ENCODE assay signal across 8 mouse cellular contexts in the genomic region with DNA sequence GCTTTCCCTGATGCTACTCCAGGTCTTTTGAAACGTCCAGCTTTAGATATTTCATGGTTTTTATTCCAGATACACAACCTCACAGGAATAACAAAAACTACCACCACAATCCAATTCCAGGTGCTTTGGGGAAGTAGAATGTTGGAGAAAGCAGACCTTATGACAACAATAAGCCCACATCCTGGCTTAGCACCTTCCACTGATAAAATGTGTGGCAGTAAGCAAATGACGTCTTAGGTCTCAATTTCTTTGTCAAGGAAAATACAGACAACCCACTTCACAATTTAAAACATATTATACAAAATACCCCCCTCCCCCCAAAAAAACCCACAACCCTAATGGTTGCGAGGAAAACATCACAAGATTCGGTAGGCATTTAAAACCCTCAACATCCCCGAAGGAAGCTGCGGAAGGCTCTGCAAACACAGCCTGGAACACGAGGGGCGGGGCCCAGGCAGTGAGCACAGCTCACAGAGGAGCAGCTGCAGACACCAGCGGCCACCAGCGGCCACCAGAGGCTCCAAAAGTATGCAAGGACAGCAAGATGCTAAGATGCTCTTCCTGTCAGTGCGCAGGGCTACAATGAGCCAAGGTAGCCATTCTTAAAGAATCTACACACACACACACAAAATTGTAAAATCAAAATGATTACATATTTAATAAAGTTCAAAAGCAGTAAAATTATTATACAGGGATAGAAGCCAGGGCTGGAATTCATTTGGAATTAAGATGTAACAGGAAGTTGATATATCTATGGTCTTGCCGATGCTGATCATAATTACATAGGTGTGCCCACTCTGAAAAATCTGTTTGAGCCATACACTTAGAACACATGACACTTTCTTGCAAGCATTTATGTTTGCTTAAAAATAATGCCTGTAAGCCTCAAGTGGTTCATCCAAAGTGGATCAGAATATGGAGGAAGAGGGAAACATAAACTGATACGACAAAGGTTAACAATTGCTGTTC. TPM values are rescaled to one million over a fixed set of nuclear protein-coding genes. Genes with fewer than 3 reads are reported as not detected.
A peak's percentile ranks its signal among the peaks of the same experiment; 100 is the strongest.
DNase-seq lines count a peak whose midpoint lies in the region; ATAC-seq lines count a peak whose summit lies in the region.

No protein-coding gene starts in this region.

- no peaks in the 10 kb centered on the region for H3K36me3 ChIP-seq in embryonic facial prominence, embryonic 15.5 days
- H3K36me3 ChIP-seq in megakaryocyte, embryonic 14.5 days (replicated peaks; ENCODE audit: low read length), result no peaks in the 10 kb centered on the region

- H3K4me3 ChIP-seq in embryonic facial prominence, embryonic 15.5 days (replicated peaks), result no peak overlapping the region
- H3K4me3 ChIP-seq in megakaryocyte, embryonic 14.5 days (replicated peaks), result peak overlapping the region; percentile 23

- no peaks in the 10 kb centered on the region for H3K27me3 ChIP-seq in embryonic facial prominence, embryonic 15.5 days
- peaks cover 15% of the 10 kb centered on the region for H3K27me3 ChIP-seq in megakaryocyte, embryonic 14.5 days (replicated peaks)

- DNase-seq in A20 (ENCODE audit: low read depth, low spot score), result peak; percentile 59
- peak; percentile 8 for DNase-seq in NIH3T3 (ENCODE audit: low read depth)
- DNase-seq in heart, postnatal 4 days, result peak; percentile 40
- peak; percentile 9 to 16 for DNase-seq in layer of hippocampus, postnatal 14 days (ENCODE audit: low spot score in 2 of 2)
- DNase-seq in right cerebral cortex, postnatal 36 days (ENCODE audit: low spot score in 2 of 2), result peak; percentile 43 to 47
- DNase-seq in urinary bladder, postnatal 25 days (ENCODE audit: low spot score), result no peak

- H3K4me2 ChIP-seq in embryonic facial prominence, embryonic 15.5 days (replicated peaks), result peak overlapping the region; percentile 34

- H3K9me3 ChIP-seq in embryonic facial prominence, embryonic 15.5 days (replicated peaks), result no peaks in the 10 kb centered on the region
- H3K9me3 ChIP-seq in megakaryocyte, embryonic 14.5 days, result no peaks in the 10 kb centered on the region

- 24% methylated on average over 13 of the region's 13 CpGs for WGBS in embryonic facial prominence, embryonic 15.5 days

- no peaks in the 10 kb centered on the region for H3K4me1 ChIP-seq in embryonic facial prominence, embryonic 15.5 days
- no peaks in the 10 kb centered on the region for H3K4me1 ChIP-seq in megakaryocyte, embryonic 14.5 days

- ATAC-seq in embryonic facial prominence, embryonic 15.5 days (ENCODE audit: insufficient number of reproducible peaks, low FRiP score, low TSS enrichment, low read depth), result peak; percentile 67; the same call in 1 of the 2 replicates

- no peak overlapping the region for H3K9ac ChIP-seq in embryonic facial prominence, embryonic 15.5 days

- H3K27ac ChIP-seq in embryonic facial prominence, embryonic 15.5 days (replicated peaks), result no peak overlapping the region

RNA-seq across cellular contexts. Expression of a gene that starts 10.8 kb away (rescaled TPM):
- polyA plus RNA-seq in embryonic facial prominence, embryonic 15.5 days (2015; fragmentation: Nextera tagmentation; extraction: Ambion mirVana), result 5.3 and 6.3 TPM in 2 replicates
- 1 to 10 TPM; 1.6 to 1.8 TPM for total RNA-seq in heart, postnatal 4 days (2021)
- 10 to 100 TPM; 38.5 to 40.4 TPM for total RNA-seq in layer of hippocampus, postnatal 14 days (2021)
- 1.2 and 2.6 TPM in 2 replicates for polyA plus RNA-seq in megakaryocyte, embryonic 14.5 days (2012; ENCODE audit: insufficient read depth, low replicate concordance)

Comparison
In these comparisons a context has a peak if more than half of its experiments do, and no peak if none do; other contexts are left out.
1. RNA of a gene that starts 10.8 kb away (total RNA-seq): 38.5 to 40.4 TPM in layer of hippocampus, postnatal 14 days; 1.6 to 1.8 TPM in heart, postnatal 4 days; every median in the first group is over 10 times any median in the second.